Mouse (Mus musculus) MEL (cell line): ENCODE measurements at regions not wholly inside any gene's neighbourhood (a gene's known extent, or its start where the extent isn't known, plus 50 kb on each side); places are given as distances from the start of the nearest gene placed in this dataset.

Source experiments
- DNase-seq: peaks from one replicate; pipeline ENCODE4 v3.0.0; 2011; ENCODE audit warnings: low read depth, low spot score
- H3K27ac ChIP-seq: 2 replicates; pipeline ENCODE4 v1.5.1; 2012; ENCODE audit warnings: low read depth, mild to moderate bottlenecking, control low read depth, low read length, moderate library complexity; ENCODE audit not compliant: control insufficient read depth
- H3K27me3 ChIP-seq, 2 experiments: fragments of 150-350 bp in 1 of 2; sonication (generic) in 1 of 2; 2 replicates each; pipeline ENCODE4 v1.6.1; 2012; ENCODE audit warnings: low read length in 2 of 2, mild to moderate bottlenecking in 2 of 2, improper control_type of control experiment in 1 of 2, moderate library complexity in 1 of 2; ENCODE audit not compliant: insufficient read depth in 2 of 2, control insufficient read depth in 1 of 2
- H3K36me3 ChIP-seq, 2 experiments: 2 replicates each; pipeline ENCODE4 v1.6.1; 2012 to 2014; ENCODE audit warnings: low read length in 2 of 2, improper control_type of control experiment in 1 of 2, inconsistent platforms in 1 of 2, mild to moderate bottlenecking in 1 of 2; ENCODE audit not compliant: insufficient read depth in 2 of 2, control insufficient read depth in 1 of 2
- H3K4me1 ChIP-seq, 2 experiments: fragments of 150-350 bp in 1 of 2; sonication (generic) in 1 of 2; 2 replicates each; pipeline ENCODE4 v1.6.1; 2012; ENCODE audit warnings: low read length in 2 of 2, improper control_type of control experiment in 1 of 2, mild to moderate bottlenecking in 1 of 2; ENCODE audit not compliant: insufficient read depth in 2 of 2, control insufficient read depth in 1 of 2
- H3K4me3 ChIP-seq, 2 experiments: fragments of 150-350 bp in 1 of 2; sonication (generic) in 1 of 2; 2 replicates each; pipeline ENCODE4 v1.5.1; 2012; ENCODE audit warnings: low read depth in 2 of 2, low read length in 2 of 2, mild to moderate bottlenecking in 2 of 2, moderate library complexity in 2 of 2, control low read depth in 1 of 2, improper control_type of control experiment in 1 of 2; ENCODE audit not compliant: control insufficient read depth in 1 of 2, insufficient read depth in 1 of 2
- H3K79me2 ChIP-seq: 2 replicates; pipeline ENCODE4 v1.6.1; 2012; ENCODE audit warnings: mild to moderate bottlenecking, low read length, moderate library complexity; ENCODE audit not compliant: control insufficient read depth, poor library complexity, insufficient read depth
- H3K9ac ChIP-seq: 2 replicates; pipeline ENCODE4 v1.6.1; 2012; ENCODE audit warnings: low read depth, mild to moderate bottlenecking, control low read depth, low read length, moderate library complexity; ENCODE audit not compliant: control insufficient read depth, poor library complexity, severe bottlenecking
- H3K9me3 ChIP-seq: fragments of 150-350 bp; sonication (generic); replicated peaks from 2 replicates; pipeline ENCODE4 v1.6.1; 2012; ENCODE audit warnings: mild to moderate bottlenecking, low read length, improper control_type of control experiment, moderate library complexity; ENCODE audit not compliant: insufficient read depth
- BHLHE40 ChIP-seq: IDR thresholded peaks from 2 replicates; pipeline ENCODE4 v1.6.1; 2012; ENCODE audit warnings: low read depth, mild to moderate bottlenecking, inconsistent platforms, low read length, improper control_type of control experiment, borderline replicate concordance
- CHD1 ChIP-seq: IDR thresholded peaks from 2 replicates; pipeline ENCODE4 v1.6.1; 2012; ENCODE audit warnings: low read depth, mild to moderate bottlenecking, inconsistent platforms, low read length, improper control_type of control experiment
- CTCF ChIP-seq, 3 experiments: IDR thresholded peaks in 2 of 3; conservative IDR thresholded peaks in 1 of 3; 2 replicates each; pipeline ENCODE4 v1.5.1; 2011 to 2012; ENCODE audit warnings: low read length in 3 of 3, low read depth in 2 of 3, mild to moderate bottlenecking in 2 of 3, improper control_type of control experiment in 1 of 3, inconsistent platforms in 1 of 3, mixed read lengths in 1 of 3, moderate library complexity in 1 of 3; ENCODE audit not compliant: control insufficient read depth in 1 of 3, insufficient read depth in 1 of 3, poor library complexity in 1 of 3, severe bottlenecking in 1 of 3
- GABPA ChIP-seq: IDR thresholded peaks from 2 replicates; pipeline ENCODE4 v1.6.1; 2012; ENCODE audit warnings: low read depth, mild to moderate bottlenecking, inconsistent platforms, low read length, improper control_type of control experiment, moderate library complexity
- GATA1 ChIP-seq: IDR thresholded peaks from 2 replicates; pipeline ENCODE4 v1.6.1; 2011; ENCODE audit warnings: low read depth, low read length, improper control_type of control experiment
- HCFC1 ChIP-seq: IDR thresholded peaks from 2 replicates; pipeline ENCODE4 v1.6.1; 2012; ENCODE audit warnings: low read depth, mild to moderate bottlenecking, inconsistent platforms, low read length, improper control_type of control experiment, moderate library complexity
- JUND ChIP-seq: IDR thresholded peaks from 2 replicates; pipeline ENCODE4 v1.6.1; 2011; ENCODE audit warnings: low read depth, mild to moderate bottlenecking, improper control_type of control experiment, low read length
- MAFK ChIP-seq: IDR thresholded peaks from 2 replicates; pipeline ENCODE4 v1.6.1; 2011; ENCODE audit warnings: low read depth, mild to moderate bottlenecking, low read length, improper control_type of control experiment, borderline replicate concordance
- MAX ChIP-seq: IDR thresholded peaks from 2 replicates; pipeline ENCODE4 v1.6.1; 2011; ENCODE audit warnings: low read length, improper control_type of control experiment
- MXI1 ChIP-seq: IDR thresholded peaks from 2 replicates; pipeline ENCODE4 v1.6.1; 2011; ENCODE audit warnings: mild to moderate bottlenecking, low read depth, low read length, improper control_type of control experiment
- MYB ChIP-seq: IDR thresholded peaks from 2 replicates; pipeline ENCODE4 v1.6.1; 2011; ENCODE audit warnings: mild to moderate bottlenecking, low read depth, low read length, improper control_type of control experiment
- MYC ChIP-seq: IDR thresholded peaks from 2 replicates; pipeline ENCODE4 v1.6.1; 2011; ENCODE audit warnings: low read depth, mild to moderate bottlenecking, low read length, improper control_type of control experiment, moderate library complexity
- NRF1 ChIP-seq: IDR thresholded peaks from 2 replicates; pipeline ENCODE4 v1.6.1; 2014; ENCODE audit warnings: low read depth, mild to moderate bottlenecking, inconsistent platforms, low read length, improper control_type of control experiment, moderate library complexity; ENCODE audit not compliant: poor library complexity, insufficient read depth, severe bottlenecking
- POLR2A ChIP-seq, 2 experiments: IDR thresholded peaks; 2 replicates each; pipeline ENCODE4 v1.6.1; 2011 to 2012; ENCODE audit warnings: low read length in 2 of 2, mild to moderate bottlenecking in 2 of 2, control low read depth in 1 of 2, improper control_type of control experiment in 1 of 2, low read depth in 1 of 2, moderate library complexity in 1 of 2; ENCODE audit not compliant: control insufficient read depth in 1 of 2, insufficient read depth in 1 of 2, poor library complexity in 1 of 2
- POLR2AphosphoS5 ChIP-seq: IDR thresholded peaks from 2 replicates; pipeline ENCODE4 v1.6.1; 2012; ENCODE audit warnings: low read depth, borderline replicate concordance, mild to moderate bottlenecking, inconsistent platforms, low read length, moderate library complexity, mixed read lengths
- RCOR1 ChIP-seq: IDR thresholded peaks from 2 replicates; pipeline ENCODE4 v1.6.1; 2012; ENCODE audit warnings: low read depth, mild to moderate bottlenecking, inconsistent platforms, low read length, improper control_type of control experiment
- SMC3 ChIP-seq: IDR thresholded peaks from 2 replicates; pipeline ENCODE4 v1.6.1; 2011; ENCODE audit warnings: low read depth, low read length, improper control_type of control experiment
- TAL1 ChIP-seq: IDR thresholded peaks from 2 replicates; pipeline ENCODE4 v1.6.1; 2012; ENCODE audit warnings: mild to moderate bottlenecking, inconsistent platforms, low read length, moderate library complexity, mixed read lengths
- TBP ChIP-seq: IDR thresholded peaks from 2 replicates; pipeline ENCODE4 v1.8.0; 2011; ENCODE audit warnings: low read depth, low read length, improper control_type of control experiment
- UBTF ChIP-seq: IDR thresholded peaks from 2 replicates; pipeline ENCODE4 v1.6.1; 2012; ENCODE audit warnings: low read depth, mild to moderate bottlenecking, inconsistent platforms, low read length, improper control_type of control experiment, moderate library complexity, borderline replicate concordance; ENCODE audit not compliant: insufficient read depth
- USF1 ChIP-seq: IDR thresholded peaks from 2 replicates; pipeline ENCODE4 v1.6.1; 2014; ENCODE audit warnings: low read depth, mild to moderate bottlenecking, inconsistent platforms, low read length, improper control_type of control experiment, moderate library complexity
- ZNF384 ChIP-seq: IDR thresholded peaks from 2 replicates; pipeline ENCODE4 v1.6.1; 2012; ENCODE audit warnings: low read depth, mild to moderate bottlenecking, inconsistent platforms, low read length, improper control_type of control experiment

GRCm38 (mm10) chr4:12492468-12492867 is 320.7 kb upstream of the Fam92a start:
- Histone ChIP-seq H3K4me3 (no peak overlapping the region), H3K27me3 (no peaks in the 10 kb centered on the region), H3K4me1 (no peaks in the 10 kb centered on the region), H3K9me3 (no peaks in the 10 kb centered on the region), H3K36me3 (no peaks in the 10 kb centered on the region), H3K27ac (no peak overlapping the region), H3K79me2 (no peaks in the 10 kb centered on the region), H3K9ac (no peak overlapping the region)
- no peak for DNase-seq
- TF ChIP-seq GABPA: no peak
- TF ChIP-seq CTCF (IDR thresholded peaks at IDR 0.05 in 2 of 3, conservative IDR thresholded peaks at IDR 0.05 in 1 of 3; ENCODE audit: control insufficient read depth in 1 of 3, insufficient read depth in 1 of 3, low read depth in 2 of 3, low read length in 3 of 3, poor library complexity in 1 of 3, severe bottlenecking in 1 of 3): no peak
- no peak for TF ChIP-seq MAFK
- no peak for TF ChIP-seq BHLHE40
- TF ChIP-seq CHD1: no peak
- no peak for TF ChIP-seq MYC
- TF ChIP-seq TBP: no peak
- TF ChIP-seq POLR2A (IDR thresholded peaks at IDR 0.05; ENCODE audit: control insufficient read depth in 1 of 2, insufficient read depth in 1 of 2, low read depth in 1 of 2, low read length in 2 of 2, poor library complexity in 1 of 2): no peak
- TF ChIP-seq MXI1: no peak
- TF ChIP-seq POLR2AphosphoS5: no peak
- TF ChIP-seq NRF1: no peak
- no peak for TF ChIP-seq RCOR1
- TF ChIP-seq SMC3: no peak
- TF ChIP-seq UBTF: no peak

DNA sequence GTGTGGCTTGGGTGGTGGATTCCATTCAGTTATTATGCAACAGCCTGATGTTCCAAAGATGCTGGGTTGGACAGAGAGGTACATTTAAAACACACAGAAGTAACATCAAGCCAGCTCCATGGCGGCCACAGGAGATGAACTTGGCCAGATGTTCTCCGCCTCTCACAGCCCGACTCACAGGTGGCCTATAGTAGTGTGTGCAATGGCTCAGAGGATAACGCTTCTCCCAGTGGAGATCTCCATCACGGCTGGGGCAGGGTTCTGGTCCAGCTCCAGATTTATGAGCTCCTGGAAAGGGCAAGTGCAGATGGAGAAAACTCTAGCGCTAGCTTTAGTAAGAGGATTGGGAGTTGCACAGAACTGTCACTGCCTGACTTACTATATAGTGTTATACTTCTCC is 319.5 kb upstream of the Fam92a start:
- Histone ChIP-seq H3K36me3 (no peaks in the 10 kb centered on the region), H3K27me3 (no peaks in the 10 kb centered on the region), H3K79me2 (no peaks in the 10 kb centered on the region), H3K4me3 (no peak overlapping the region), H3K9me3 (no peaks in the 10 kb centered on the region), H3K4me1 (no peaks in the 10 kb centered on the region), H3K27ac (no peak overlapping the region), H3K9ac (no peak overlapping the region)
- TF ChIP-seq JUND: no peak
- no peak for TF ChIP-seq MYB
- TF ChIP-seq BHLHE40: no peak
- no peak for TF ChIP-seq HCFC1
- no peak for TF ChIP-seq SMC3
- no peak for TF ChIP-seq GATA1
- no peak for TF ChIP-seq ZNF384
- TF ChIP-seq CTCF (IDR thresholded peaks at IDR 0.05 in 2 of 3, conservative IDR thresholded peaks at IDR 0.05 in 1 of 3; ENCODE audit: control insufficient read depth in 1 of 3, insufficient read depth in 1 of 3, low read depth in 2 of 3, low read length in 3 of 3, poor library complexity in 1 of 3, severe bottlenecking in 1 of 3): no peak
- TF ChIP-seq TAL1: no peak
- TF ChIP-seq USF1: no peak
- no peak for TF ChIP-seq MAX
- no peak for DNase-seq
